Mouse (Mus musculus): ENCODE results near the gene Dnmbp. TPM values are rescaled to one million over a fixed set of nuclear protein-coding genes. Genes with fewer than 3 reads are reported as not detected.
"Not testable (repeated sequence)": the region's sequence is repeated elsewhere in the genome, so short reads cannot be mapped to it uniquely, and the experiment has no call there.

The Dnmbp gene
- polyA plus RNA-seq, 1 experiment = 2.0 TPM

DNA sequence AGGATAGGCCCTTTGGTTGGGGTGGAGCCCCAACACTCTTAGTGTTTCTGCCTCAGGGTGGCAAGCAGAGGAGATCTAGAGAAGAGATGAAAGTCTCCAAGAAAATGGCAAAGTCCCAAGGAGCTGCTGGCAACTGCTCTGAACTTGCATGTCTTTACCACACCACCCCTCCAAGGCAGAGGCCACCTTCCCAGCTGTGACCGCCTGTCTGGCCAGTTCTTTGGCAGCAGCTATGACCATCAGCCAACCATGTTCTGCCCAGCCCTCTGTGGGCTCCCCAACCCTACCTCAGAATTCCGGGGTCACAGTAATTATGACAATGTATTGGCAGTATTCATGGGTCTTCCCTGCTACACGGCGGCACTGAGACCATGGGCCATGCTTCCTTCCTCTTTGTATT is 14.9 kb upstream of the Dnmbp start:
- TF ChIP-seq GATA1 (IDR thresholded peaks at IDR 0.05; ENCODE audit: borderline replicate concordance, low read length) (no peak), FLI1 (IDR thresholded peaks at IDR 0.05; ENCODE audit: low read length) (no peak)
- H3K4me3 ChIP-seq (replicated peaks) = no peak overlapping the region
- H3K4me1 ChIP-seq = no peaks in the 10 kb centered on the region
- H3K36me3 ChIP-seq (replicated peaks; ENCODE audit: low read length) = no peaks in the 10 kb centered on the region
- peaks cover 7% of the 10 kb centered on the region for H3K9me3 ChIP-seq
- H3K27me3 ChIP-seq (replicated peaks) = peaks cover 33% of the 10 kb centered on the region

DNA sequence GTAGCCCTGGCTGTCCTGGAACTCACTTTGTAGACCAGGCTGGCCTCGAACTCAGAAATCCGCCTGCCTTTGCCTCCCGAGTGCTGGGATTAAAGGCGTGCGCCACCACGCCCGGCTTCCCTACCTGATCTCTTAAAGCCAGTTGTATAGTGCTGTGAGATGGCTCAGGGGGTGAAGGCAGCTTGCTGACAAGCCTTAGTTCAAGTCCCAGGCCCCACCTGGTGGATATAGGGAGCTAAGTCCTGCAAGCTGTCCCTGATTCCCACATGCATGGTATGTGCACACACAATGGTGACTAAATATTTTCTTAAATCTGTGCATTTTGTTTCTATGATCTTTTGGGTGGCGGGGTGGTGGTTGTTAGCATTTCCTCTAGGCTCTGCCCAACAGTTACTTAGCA is 12.9 kb upstream of the Dnmbp start:
- H3K27me3 ChIP-seq (replicated peaks) = peaks cover 40% of the 10 kb centered on the region
- H3K4me1 ChIP-seq; H3K4me3 ChIP-seq (replicated peaks); H3K36me3 ChIP-seq (replicated peaks; ENCODE audit: low read length); H3K9me3 ChIP-seq: not testable (repeated sequence)

DNA sequence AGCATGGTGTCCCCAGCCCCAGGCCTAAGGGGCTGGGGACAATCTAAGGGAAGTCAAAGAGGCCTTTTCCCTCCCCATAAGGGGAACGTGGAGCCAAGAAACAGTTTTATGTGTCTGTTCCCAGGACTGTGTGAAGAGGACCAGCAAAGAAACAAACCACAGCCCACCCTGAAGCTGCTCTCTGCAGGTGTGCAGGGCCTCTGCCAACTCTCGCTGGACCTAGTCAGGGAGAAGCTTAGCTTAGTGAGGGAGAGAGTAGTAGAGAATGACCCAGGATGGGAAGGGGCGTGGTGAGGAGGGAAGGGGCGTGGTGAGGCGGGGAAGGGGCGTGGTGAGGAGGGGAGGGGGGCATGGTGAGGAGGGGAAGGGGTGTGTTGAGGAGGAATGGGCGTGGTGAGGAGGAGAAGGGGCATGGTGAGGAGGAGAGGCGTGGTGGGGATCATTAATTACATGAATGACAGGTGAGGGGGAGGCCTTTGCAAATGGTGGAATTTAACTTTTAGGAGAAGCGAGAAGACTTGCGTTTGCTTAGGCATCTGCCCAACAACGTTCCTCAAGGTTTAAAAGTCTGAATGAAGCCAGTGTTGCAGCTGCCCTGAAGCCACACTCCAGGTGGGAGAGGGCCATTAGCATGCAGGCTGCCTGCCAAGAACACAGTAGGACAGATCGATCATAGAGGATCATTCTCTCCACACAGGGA is 9.3 kb upstream of the Dnmbp start:
- Histone ChIP-seq H3K4me3 (replicated peaks) (no peak overlapping the region), H3K9me3 (peaks cover 10% of the 10 kb centered on the region), H3K27me3 (replicated peaks) (peaks cover 35% of the 10 kb centered on the region), H3K36me3 (replicated peaks; ENCODE audit: low read length) (no peaks in the 10 kb centered on the region), H3K4me1 (peaks cover 3% of the 10 kb centered on the region; the same call in 1 of the 2 replicates)
- TF ChIP-seq FLI1 (IDR thresholded peaks at IDR 0.05; ENCODE audit: low read length) (no peak), GATA1 (IDR thresholded peaks at IDR 0.05; ENCODE audit: borderline replicate concordance, low read length) (no peak)

- H3K4me3 ChIP-seq (replicated peaks) = no peak overlapping the region
- no peaks in the 10 kb centered on the region for H3K36me3 ChIP-seq (replicated peaks; ENCODE audit: low read length)
- H3K9me3 ChIP-seq = 0 out of 2 replicates have a peak, but pooled peaks cover under 1% of the 10 kb centered on the region
- H3K4me1 ChIP-seq = peaks cover 17% of the 10 kb centered on the region
- no peak for TF ChIP-seq GATA1 (IDR thresholded peaks at IDR 0.05; ENCODE audit: borderline replicate concordance, low read length)
- TF ChIP-seq FLI1 (IDR thresholded peaks at IDR 0.05; ENCODE audit: low read length) = no peak
- peaks cover 24% of the 10 kb centered on the region for H3K27me3 ChIP-seq (replicated peaks)
These were observed 4.6 kb upstream of the Dnmbp start for GRCm38 (mm10) chr19:43944566-43944965.

GRCm38 (mm10) chr19:43943076-43943475 is 3.1 kb upstream of the Dnmbp start:
- Histone ChIP-seq H3K4me3 (replicated peaks) (no peak overlapping the region), H3K27me3 (replicated peaks) (peaks cover 18% of the 10 kb centered on the region)

DNA sequence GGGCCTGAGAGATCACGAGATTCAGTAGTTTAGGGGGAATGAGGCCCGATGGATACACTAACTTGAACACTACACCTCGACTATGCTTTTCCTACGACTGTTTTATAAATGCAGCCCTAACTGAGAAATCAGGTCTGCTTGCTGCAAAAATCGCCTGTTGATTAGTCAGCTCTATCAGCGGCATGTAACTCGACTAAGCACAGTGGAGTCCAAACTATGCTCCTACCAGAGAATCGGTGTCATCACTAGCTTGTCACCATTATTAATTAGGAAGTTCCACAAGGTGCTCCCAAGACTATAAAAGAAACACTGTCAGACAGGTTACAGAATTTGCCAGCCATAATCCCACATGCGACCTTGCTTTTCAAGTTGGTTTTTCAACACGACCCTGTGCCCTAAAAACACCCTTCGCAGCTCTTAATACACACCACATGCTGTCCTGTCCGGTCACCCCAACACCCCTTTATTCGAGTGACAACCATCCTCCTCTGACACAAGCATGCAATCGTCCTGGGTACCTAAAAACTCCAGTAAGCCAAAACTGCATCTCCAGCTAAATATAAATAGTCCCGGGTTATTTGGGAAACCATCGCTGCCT is 721 bp downstream of the Dnmbp start:
- peak overlapping the region; percentile 95 for H3K4me3 ChIP-seq (replicated peaks)
- no peaks in the 10 kb centered on the region for H3K9me3 ChIP-seq
- TF ChIP-seq GATA1 (IDR thresholded peaks at IDR 0.05; ENCODE audit: borderline replicate concordance, low read length) (no peak), FLI1 (IDR thresholded peaks at IDR 0.05; ENCODE audit: low read length) (no peak)
- H3K27me3 ChIP-seq (replicated peaks) = peaks cover 4% of the 10 kb centered on the region
- peaks cover 46% of the 10 kb centered on the region for H3K4me1 ChIP-seq
- no peaks in the 10 kb centered on the region for H3K36me3 ChIP-seq (replicated peaks; ENCODE audit: low read length)

More at GRCm38 (mm10) chr19:43943076-43943475, 3.1 kb upstream of the Dnmbp start:
- H3K9me3 ChIP-seq = no peaks in the 10 kb centered on the region
- peaks cover 29% of the 10 kb centered on the region for H3K4me1 ChIP-seq
- no peaks in the 10 kb centered on the region for H3K36me3 ChIP-seq (replicated peaks; ENCODE audit: low read length)
- TF ChIP-seq FLI1 (IDR thresholded peaks at IDR 0.05; ENCODE audit: low read length) = no peak

DNA sequence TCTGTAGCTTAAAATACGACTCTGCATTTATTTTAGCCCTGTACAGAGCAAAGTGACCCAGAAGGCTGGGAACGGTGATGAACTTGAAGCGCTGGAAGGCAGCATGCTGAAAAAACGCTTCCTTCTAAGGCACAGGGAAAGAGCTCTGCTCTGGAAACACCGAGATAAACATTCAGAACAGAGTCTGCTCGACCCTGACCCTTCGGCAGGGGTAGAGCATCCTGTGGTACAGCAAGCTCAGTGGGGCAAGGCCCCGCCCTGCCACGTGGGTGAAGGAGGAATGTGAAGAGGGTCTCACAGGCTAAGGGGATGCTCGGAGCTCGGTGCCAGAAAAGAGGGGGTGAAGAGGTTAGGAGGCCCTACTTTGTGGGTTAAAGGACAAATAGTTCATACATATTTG is 1.6 kb downstream of the Dnmbp start:
- TF ChIP-seq GATA1 (IDR thresholded peaks at IDR 0.05; ENCODE audit: borderline replicate concordance, low read length) = no peak
- no peak for TF ChIP-seq FLI1 (IDR thresholded peaks at IDR 0.05; ENCODE audit: low read length)
- H3K27me3 ChIP-seq (replicated peaks) = peaks cover 4% of the 10 kb centered on the region
- H3K4me3 ChIP-seq (replicated peaks) = peak overlapping the region; percentile 72
- no peaks in the 10 kb centered on the region for H3K9me3 ChIP-seq
- H3K36me3 ChIP-seq (replicated peaks; ENCODE audit: low read length) = no peaks in the 10 kb centered on the region
- peaks cover 51% of the 10 kb centered on the region for H3K4me1 ChIP-seq

DNA sequence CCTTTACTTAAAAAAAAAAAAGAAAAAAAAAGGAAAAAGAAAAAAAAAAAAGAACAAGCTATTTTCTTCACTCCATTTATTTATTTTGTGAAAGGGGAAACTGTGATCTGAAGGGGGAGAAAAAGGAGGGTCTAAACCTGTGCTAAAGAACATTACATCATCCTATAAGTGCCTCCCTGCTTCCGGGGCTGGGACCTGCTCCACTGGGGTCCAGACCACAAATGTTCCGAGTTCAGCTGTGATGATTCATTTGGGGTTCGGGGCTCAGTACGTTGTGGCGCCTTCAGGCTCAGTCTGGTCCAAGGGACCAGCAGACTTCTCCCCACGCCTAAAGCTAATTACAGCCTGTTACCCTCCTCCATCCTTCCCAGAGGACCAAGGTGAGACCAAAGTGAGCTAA is 9.1 kb downstream of the Dnmbp start:
- TF ChIP-seq GATA1 (IDR thresholded peaks at IDR 0.05; ENCODE audit: borderline replicate concordance, low read length) = no peak
- TF ChIP-seq FLI1 (IDR thresholded peaks at IDR 0.05; ENCODE audit: low read length) = no peak
- no peaks in the 10 kb centered on the region for H3K9me3 ChIP-seq
- H3K36me3 ChIP-seq (replicated peaks; ENCODE audit: low read length) = no peaks in the 10 kb centered on the region
- no peak overlapping the region for H3K4me3 ChIP-seq (replicated peaks)
- peaks cover 44% of the 10 kb centered on the region for H3K4me1 ChIP-seq
- H3K27me3 ChIP-seq (replicated peaks) = no peaks in the 10 kb centered on the region

GRCm38 (mm10) chr19:43930366-43930765 is 9.6 kb downstream of the Dnmbp start:
- Histone ChIP-seq H3K9me3 (no peaks in the 10 kb centered on the region), H3K36me3 (replicated peaks; ENCODE audit: low read length) (no peaks in the 10 kb centered on the region), H3K27me3 (replicated peaks) (no peaks in the 10 kb centered on the region), H3K4me3 (replicated peaks) (no peak overlapping the region), H3K4me1 (peaks cover 49% of the 10 kb centered on the region)
- no peak for TF ChIP-seq GATA1 (IDR thresholded peaks at IDR 0.05; ENCODE audit: borderline replicate concordance, low read length)
- TF ChIP-seq FLI1 (IDR thresholded peaks at IDR 0.05; ENCODE audit: low read length) = no peak

- TF ChIP-seq GATA1 (IDR thresholded peaks at IDR 0.05; ENCODE audit: borderline replicate concordance, low read length) (no peak), FLI1 (IDR thresholded peaks at IDR 0.05; ENCODE audit: low read length) (no peak)
- H3K9me3 ChIP-seq = no peaks in the 10 kb centered on the region
- peaks cover 51% of the 10 kb centered on the region for H3K4me1 ChIP-seq
- H3K4me3 ChIP-seq (replicated peaks) = no peak overlapping the region
- no peaks in the 10 kb centered on the region for H3K36me3 ChIP-seq (replicated peaks; ENCODE audit: low read length)
- no peaks in the 10 kb centered on the region for H3K27me3 ChIP-seq (replicated peaks)
These were observed 10.1 kb downstream of the Dnmbp start for GRCm38 (mm10) chr19:43929869-43930268.

All from megakaryocyte, embryonic 14.5 days (primary cell).